Mouse (Mus musculus) hindbrain, embryonic 14.5 days (tissue): ENCODE results near the gene Tspan7. TPM values are rescaled to one million over a fixed set of nuclear protein-coding genes. Genes with fewer than 3 reads are reported as not detected.

Source experiments
- ATAC-seq: fragments of 200-750 bp; cut with Nextera tagmentation; 2 replicates; pipeline ENCODE4 v1.8.0; 2017; ENCODE audit warnings: moderate number of reproducible peaks, mild to moderate bottlenecking, moderate TSS enrichment, moderate library complexity; ENCODE audit not compliant: low FRiP score
- DNase-seq: peaks from one replicate; pipeline ENCODE4 v3.0.0-alpha.2; 2015; ENCODE audit warnings: low spot score
- H3K27ac ChIP-seq: fragments of 300-500 bp; sonication (generic); 2 replicates; pipeline ENCODE4 v1.5.1; 2014; ENCODE audit warnings: mild to moderate bottlenecking, moderate library complexity
- H3K27me3 ChIP-seq: fragments of 300-500 bp; sonication (generic); 2 replicates; pipeline ENCODE4 v1.6.1; 2014; ENCODE audit warnings: mild to moderate bottlenecking, low read length, mixed read lengths; ENCODE audit not compliant: control insufficient read depth, insufficient read depth
- H3K36me3 ChIP-seq: fragments of 300-500 bp; sonication (generic); replicated peaks from 2 replicates; pipeline ENCODE4 v1.6.1; 2014; ENCODE audit not compliant: control insufficient read depth, insufficient read depth
- H3K4me1 ChIP-seq: fragments of 300-500 bp; sonication (generic); replicated peaks from 2 replicates; pipeline ENCODE4 v1.6.1; 2014; ENCODE audit warnings: antibody characterized with exemption, low read length, mixed read lengths; ENCODE audit not compliant: control insufficient read depth, insufficient read depth
- H3K4me2 ChIP-seq: fragments of 300-500 bp; sonication (generic); replicated peaks from 2 replicates; pipeline ENCODE4 v1.6.1; 2014; ENCODE audit warnings: mild to moderate bottlenecking, moderate library complexity
- H3K4me3 ChIP-seq: fragments of 300-500 bp; sonication (generic); replicated peaks from 2 replicates; pipeline ENCODE4 v1.5.1; 2014; ENCODE audit warnings: mild to moderate bottlenecking, low read length
- H3K9ac ChIP-seq: fragments of 300-500 bp; sonication (generic); 2 replicates; pipeline ENCODE4 v1.6.1; 2014
- H3K9me3 ChIP-seq: fragments of 300-500 bp; sonication (generic); 2 replicates; pipeline ENCODE4 v1.6.1; 2016; ENCODE audit warnings: low read length; ENCODE audit not compliant: control insufficient read depth
- WGBS: fragments of 180-500 bp; shearing (Covaris S2); extraction: QIAGEN DNeasy Blood & Tissue Kit; methylation state at CpG from one replicate; pipeline ENCODE4 v1.1.7; 2014; 5-methylcytosine and 5-hydroxymethylcytosine counted together
- polyA plus RNA-seq: library from polyadenylated mRNA; unstranded; fragments of >200 nt; fragmentation: Nextera tagmentation; extraction: Ambion mirVana; gene quantifications from 2 replicates; pipeline ENCODE4 v1.2.1, GENCODE M21; 2014

Tspan7 gene
- polyA plus RNA-seq, 1 experiment from 2014 or later, result 430 TPM

- Histone ChIP-seq H3K4me3 (peak overlapping the region; percentile 52), H3K36me3 (no peaks in the 10 kb centered on the region), H3K9me3 (no peaks in the 10 kb centered on the region), H3K27me3 (no peaks in the 10 kb centered on the region), H3K4me2 (peak overlapping the region; percentile 52), H3K4me1 (no peaks in the 10 kb centered on the region; the same call in none of the 2 replicates), H3K27ac (peak overlapping the region; percentile 83), H3K9ac (peak overlapping the region; percentile 66)
- 19% methylated on average over 27 of the region's 27 CpGs for WGBS
- DNase-seq (peak; percentile 65), ATAC-seq (peak; percentile 93)
These were observed 780 bp downstream of the Tspan7 start for GRCm38 (mm10) chrX:10485664-10486211.

GRCm38 (mm10) chrX:10498580-10498979 lies 13.6 kb downstream of the Tspan7 start:
- H3K9ac ChIP-seq, result no peak overlapping the region
- no peaks in the 10 kb centered on the region for H3K36me3 ChIP-seq
- H3K27ac ChIP-seq, result no peak overlapping the region
- ATAC-seq, result no peak
- no peak overlapping the region for H3K4me3 ChIP-seq
- H3K27me3 ChIP-seq, result no peaks in the 10 kb centered on the region
- H3K9me3 ChIP-seq, result no peaks in the 10 kb centered on the region
- no peak for DNase-seq
- H3K4me2 ChIP-seq, result no peak overlapping the region
- WGBS, result 76% methylated on average over 2 of the region's 2 CpGs
- H3K4me1 ChIP-seq, result no peaks in the 10 kb centered on the region

DNA sequence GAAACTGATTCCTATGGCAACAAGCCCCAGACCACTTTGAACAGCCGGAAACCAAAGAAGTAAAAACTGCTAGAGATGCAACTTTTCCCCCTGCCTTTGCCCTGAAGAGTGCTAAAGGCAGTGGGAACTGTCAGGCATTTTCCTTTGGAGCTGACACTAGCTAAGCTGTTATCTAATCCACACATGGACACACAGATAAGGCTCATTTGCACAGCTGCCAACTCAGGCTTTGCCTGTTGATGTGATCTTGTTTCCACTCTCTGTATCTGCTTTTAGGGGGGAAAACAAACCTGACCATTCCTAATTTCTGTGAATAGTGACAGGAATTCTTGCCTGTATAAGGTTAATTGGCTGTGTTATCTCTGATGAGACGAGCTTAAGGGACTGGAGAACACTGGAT lies 17.7 kb downstream of the Tspan7 start:
- no peak overlapping the region for H3K4me2 ChIP-seq
- H3K9me3 ChIP-seq, result no peaks in the 10 kb centered on the region
- no peak for DNase-seq
- no peaks in the 10 kb centered on the region for H3K4me1 ChIP-seq
- no peak for ATAC-seq
- WGBS, result 72% methylated on average over 2 of the region's 2 CpGs
- no peak overlapping the region for H3K4me3 ChIP-seq
- H3K9ac ChIP-seq, result no peak overlapping the region
- H3K36me3 ChIP-seq, result no peaks in the 10 kb centered on the region
- no peak overlapping the region for H3K27ac ChIP-seq
- H3K27me3 ChIP-seq, result no peaks in the 10 kb centered on the region

DNA sequence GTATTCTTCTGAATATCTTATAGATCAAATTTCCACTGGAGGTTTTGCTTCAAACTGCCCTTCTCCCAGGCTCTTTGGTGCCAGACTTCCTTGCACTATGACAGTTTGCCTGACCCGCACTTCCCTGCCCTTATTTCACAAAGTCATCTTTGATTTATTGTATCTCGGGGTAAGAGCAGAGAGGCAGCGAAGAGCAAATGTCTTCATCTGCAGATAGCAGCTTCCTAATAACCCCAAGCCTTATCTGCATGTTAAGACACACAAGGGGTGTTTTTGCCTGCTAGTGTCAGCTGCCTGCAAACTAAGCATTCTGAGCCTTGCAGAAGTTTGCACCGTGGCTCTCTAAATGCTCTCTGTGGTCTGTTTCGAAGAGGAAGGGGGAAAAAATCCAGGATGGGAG lies 29.5 kb downstream of the Tspan7 start:
- Histone ChIP-seq H3K4me2 (no peak overlapping the region), H3K27ac (no peak overlapping the region)

DNA sequence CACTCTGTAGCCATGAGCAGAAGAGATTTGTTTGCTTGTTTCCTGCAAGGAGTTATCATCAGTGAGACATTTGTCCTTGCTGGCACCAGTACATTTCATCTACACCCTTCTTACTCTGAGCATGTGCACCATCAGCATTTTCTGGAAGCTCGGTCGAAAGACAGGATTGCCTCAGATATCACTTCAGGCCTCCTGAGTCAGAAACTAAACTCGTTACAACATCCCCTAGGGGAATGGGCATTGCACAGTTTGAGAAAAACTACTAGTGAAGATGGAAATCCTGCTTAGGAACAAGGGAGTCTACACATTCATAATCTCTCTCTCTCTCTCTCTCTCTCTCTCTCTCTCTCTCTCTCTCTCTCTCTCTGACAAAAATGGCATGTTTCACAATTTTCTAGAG lies 30.0 kb downstream of the Tspan7 start:
- H3K27me3 ChIP-seq, result no peaks in the 10 kb centered on the region
- no peak for DNase-seq

More for the DNA sequence above, 29.5 kb downstream of the Tspan7 start:
- H3K27me3 ChIP-seq, result no peaks in the 10 kb centered on the region
- H3K9ac ChIP-seq, result no peak overlapping the region
- H3K36me3 ChIP-seq, result no peaks in the 10 kb centered on the region
- no peak overlapping the region for H3K4me3 ChIP-seq
- DNase-seq, result no peak
- H3K4me1 ChIP-seq, result 0 out of 2 replicates have a peak, but pooled peaks cover 10% of the 10 kb centered on the region
- no peak for ATAC-seq
- H3K9me3 ChIP-seq, result no peaks in the 10 kb centered on the region
- WGBS, result 65% methylated on average over 5 of the region's 5 CpGs

GRCm38 (mm10) chrX:10516448-10516847 lies 31.5 kb downstream of the Tspan7 start:
- no peak overlapping the region for H3K4me2 ChIP-seq
- ATAC-seq, result no peak
- WGBS, result 52% methylated on average over 7 of the region's 7 CpGs

More for the DNA sequence above, 30.0 kb downstream of the Tspan7 start:
- ATAC-seq, result no peak
- Histone ChIP-seq H3K4me3 (no peak overlapping the region), H3K27ac (no peak overlapping the region), H3K9me3 (no peaks in the 10 kb centered on the region), H3K36me3 (no peaks in the 10 kb centered on the region), H3K4me2 (no peak overlapping the region), H3K9ac (no peak overlapping the region), H3K4me1 (0 out of 2 replicates have a peak, but pooled peaks cover 10% of the 10 kb centered on the region)
- WGBS, result 55% methylated on average over 3 of the region's 3 CpGs

DNA sequence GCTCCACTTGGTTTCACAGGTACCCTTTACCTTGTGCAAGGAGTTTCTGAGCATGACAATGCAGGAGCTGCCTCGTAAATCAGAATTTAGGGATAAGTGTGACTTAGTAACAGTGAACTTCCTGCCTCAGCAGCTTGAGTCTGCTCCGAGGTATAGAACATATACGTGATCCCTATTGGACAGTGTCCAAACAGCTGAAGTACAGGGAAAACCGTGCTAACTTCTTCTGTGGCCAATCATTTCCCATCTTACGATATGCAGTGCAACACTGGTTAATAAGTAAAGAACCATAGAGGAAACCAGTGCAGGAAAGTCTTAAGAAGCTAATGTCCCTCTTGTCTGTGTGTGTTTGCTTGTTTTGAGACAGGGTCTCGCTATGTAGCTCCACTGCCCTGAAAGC lies 32.0 kb downstream of the Tspan7 start:
- Histone ChIP-seq H3K4me1 (0 out of 2 replicates have a peak, but pooled peaks cover 10% of the 10 kb centered on the region), H3K27me3 (no peaks in the 10 kb centered on the region), H3K4me2 (no peak overlapping the region), H3K27ac (no peak overlapping the region), H3K36me3 (no peaks in the 10 kb centered on the region), H3K4me3 (no peak overlapping the region), H3K9ac (no peak overlapping the region), H3K9me3 (no peaks in the 10 kb centered on the region)
- 78% methylated on average over 6 of the region's 6 CpGs for WGBS
- DNase-seq (no peak), ATAC-seq (no peak)

More at GRCm38 (mm10) chrX:10516448-10516847, 31.5 kb downstream of the Tspan7 start:
- H3K27me3 ChIP-seq, result no peaks in the 10 kb centered on the region
- H3K4me3 ChIP-seq, result no peak overlapping the region
- H3K36me3 ChIP-seq, result no peaks in the 10 kb centered on the region
- H3K4me1 ChIP-seq, result 0 out of 2 replicates have a peak, but pooled peaks cover 10% of the 10 kb centered on the region
- no peak overlapping the region for H3K27ac ChIP-seq
- DNase-seq, result no peak
- no peaks in the 10 kb centered on the region for H3K9me3 ChIP-seq
- no peak overlapping the region for H3K9ac ChIP-seq

DNA sequence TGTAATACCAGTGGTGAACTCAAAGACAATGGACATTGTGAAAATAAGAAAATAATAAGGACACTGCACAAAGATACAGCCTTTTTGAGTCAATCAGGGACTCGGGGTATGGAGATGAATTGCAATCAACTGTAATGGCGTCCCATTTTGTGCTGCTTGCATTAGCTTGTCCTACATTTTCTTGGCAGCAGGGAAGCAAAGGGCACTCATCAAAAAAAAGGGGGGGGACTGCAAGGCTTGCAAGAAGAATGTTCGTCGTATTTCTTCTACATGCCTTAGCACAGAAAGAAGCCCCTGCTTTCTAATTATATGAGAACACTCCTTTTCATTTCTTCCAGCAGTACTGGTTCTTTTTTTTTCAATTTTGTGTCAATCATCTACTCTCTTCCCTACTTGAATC lies 32.8 kb downstream of the Tspan7 start:
- no peak overlapping the region for H3K4me2 ChIP-seq
- DNase-seq (peak; percentile 30), ATAC-seq (no peak)
- H3K4me3 ChIP-seq, result no peak overlapping the region
- no peak overlapping the region for H3K9ac ChIP-seq
- 0 out of 2 replicates have a peak, but pooled peaks cover 10% of the 10 kb centered on the region for H3K4me1 ChIP-seq
- no peaks in the 10 kb centered on the region for H3K36me3 ChIP-seq
- WGBS, result 26% methylated on average over 4 of the region's 4 CpGs
- H3K27ac ChIP-seq, result no peak overlapping the region
- H3K9me3 ChIP-seq, result no peaks in the 10 kb centered on the region
- H3K27me3 ChIP-seq, result no peaks in the 10 kb centered on the region

GRCm38 (mm10) chrX:10518510-10518909 lies 33.6 kb downstream of the Tspan7 start:
- 0 out of 2 replicates have a peak, but pooled peaks cover 10% of the 10 kb centered on the region for H3K4me1 ChIP-seq
- H3K36me3 ChIP-seq, result no peaks in the 10 kb centered on the region
- no peak for ATAC-seq
- H3K27ac ChIP-seq, result no peak overlapping the region
- no peak for DNase-seq
- H3K27me3 ChIP-seq, result no peaks in the 10 kb centered on the region
- no peak overlapping the region for H3K4me2 ChIP-seq
- no peak overlapping the region for H3K9ac ChIP-seq
- WGBS, result 43% methylated on average over 5 of the region's 5 CpGs
- no peak overlapping the region for H3K4me3 ChIP-seq
- no peaks in the 10 kb centered on the region for H3K9me3 ChIP-seq

GRCm38 (mm10) chrX:10535450-10535849 lies 50.5 kb downstream of the Tspan7 start:
- Histone ChIP-seq H3K4me2 (no peak overlapping the region), H3K9me3 (no peaks in the 10 kb centered on the region), H3K4me1 (no peaks in the 10 kb centered on the region), H3K27ac (no peak overlapping the region), H3K36me3 (no peaks in the 10 kb centered on the region), H3K9ac (no peak overlapping the region), H3K4me3 (no peak overlapping the region), H3K27me3 (no peaks in the 10 kb centered on the region)
- 4% methylated on average over 2 of the region's 2 CpGs for WGBS
- no peak for DNase-seq
- ATAC-seq, result no peak
